Mouse (Mus musculus): Measurements from ENCODE around the gene Edn2. TPM values are rescaled to one million over a fixed set of nuclear protein-coding genes. Genes with fewer than 3 reads are reported as not detected.

Gene Edn2
- polyA plus RNA-seq, 1 experiment from 2014 or later, result 0.19 TPM

DNA sequence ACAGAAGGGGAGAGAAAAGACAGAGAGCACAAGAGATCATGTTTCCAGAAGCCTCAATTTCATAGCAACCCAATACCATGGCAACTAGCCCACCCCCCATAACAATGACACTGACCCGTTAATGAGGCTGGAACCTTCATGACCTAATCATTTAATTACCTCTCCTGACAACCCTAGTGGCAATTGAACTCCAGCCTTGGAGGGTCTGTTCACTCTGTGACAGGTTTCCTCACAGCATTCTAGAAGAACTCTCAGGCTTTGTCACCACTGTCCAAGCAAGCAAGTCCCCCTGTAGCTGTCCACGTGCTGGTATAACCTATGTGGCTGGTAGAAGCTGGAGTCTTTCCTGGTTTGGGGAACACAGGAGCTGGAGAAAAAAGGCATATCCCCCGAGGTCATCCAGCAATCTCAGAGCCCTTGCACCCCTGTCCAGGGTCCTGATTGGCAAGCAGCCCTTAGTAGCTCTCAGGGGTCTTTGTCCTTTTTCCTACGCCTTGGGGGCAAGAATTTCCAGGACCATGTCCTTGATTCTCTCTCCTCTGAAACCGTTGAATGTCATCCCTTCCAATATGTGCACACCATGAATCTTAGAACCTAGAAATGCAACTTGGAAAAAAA, 23.5 kb downstream of the Edn2 start:
- H3K36me3 ChIP-seq, result no peaks in the 10 kb centered on the region
- peaks cover 6% of the 10 kb centered on the region for H3K4me1 ChIP-seq (replicated peaks)
- H3K9ac ChIP-seq (replicated peaks), result no peak overlapping the region
- H3K9me3 ChIP-seq, result no peaks in the 10 kb centered on the region
- WGBS, result 19% methylated on average over 5 of the region's 5 CpGs
- H3K4me3 ChIP-seq (replicated peaks), result no peak overlapping the region
- no peak for ATAC-seq (ENCODE audit: insufficient number of reproducible peaks, insufficient read depth, low FRiP score, low TSS enrichment, low read depth)
- no peak overlapping the region for H3K4me2 ChIP-seq
- no peaks in the 10 kb centered on the region for H3K27me3 ChIP-seq
- no peak overlapping the region for H3K27ac ChIP-seq

DNA sequence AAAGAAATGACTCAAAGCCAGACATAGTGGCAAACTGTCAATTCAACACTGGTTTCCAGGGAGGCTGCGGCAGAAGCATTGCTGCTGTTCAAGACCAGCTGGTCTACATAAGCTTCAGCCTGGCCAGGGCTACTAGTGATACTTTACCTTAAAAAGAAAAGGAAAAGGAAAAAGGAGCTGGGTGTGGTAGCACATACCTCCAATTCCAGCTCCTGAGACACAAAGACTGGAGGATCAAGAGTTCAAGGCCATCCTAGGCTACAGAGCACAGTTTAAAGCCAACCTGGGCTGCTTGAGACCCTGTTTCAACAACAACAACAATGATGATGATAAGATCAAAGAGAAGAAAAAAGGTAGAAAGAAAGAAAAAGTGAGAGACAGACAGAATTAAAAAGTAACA, 25.4 kb downstream of the Edn2 start:
- WGBS, result 79% methylated on average over 1 of the region's 1 CpGs
- Histone ChIP-seq H3K27ac (no peak overlapping the region), H3K9ac (replicated peaks) (no peak overlapping the region), H3K4me1 (replicated peaks) (peaks cover 11% of the 10 kb centered on the region), H3K36me3 (no peaks in the 10 kb centered on the region), H3K4me3 (replicated peaks) (no peak overlapping the region), H3K9me3 (no peaks in the 10 kb centered on the region), H3K27me3 (no peaks in the 10 kb centered on the region), H3K4me2 (no peak overlapping the region)
- ATAC-seq (ENCODE audit: insufficient number of reproducible peaks, insufficient read depth, low FRiP score, low TSS enrichment, low read depth), result no peak

GRCm38 (mm10) chr4:120186934-120187333, 25.9 kb downstream of the Edn2 start:
- ATAC-seq (ENCODE audit: insufficient number of reproducible peaks, insufficient read depth, low FRiP score, low TSS enrichment, low read depth), result no peak
- no peaks in the 10 kb centered on the region for H3K9me3 ChIP-seq
- H3K27ac ChIP-seq, result no peak overlapping the region
- H3K4me1 ChIP-seq (replicated peaks), result peaks cover 11% of the 10 kb centered on the region
- H3K36me3 ChIP-seq, result no peaks in the 10 kb centered on the region
- no peak overlapping the region for H3K4me2 ChIP-seq
- H3K27me3 ChIP-seq, result no peaks in the 10 kb centered on the region
- no peak overlapping the region for H3K9ac ChIP-seq (replicated peaks)
- H3K4me3 ChIP-seq (replicated peaks), result no peak overlapping the region
- WGBS, result 2% methylated on average over 4 of the region's 4 CpGs

GRCm38 (mm10) chr4:120188204-120188603, 27.2 kb downstream of the Edn2 start:
- Histone ChIP-seq H3K4me3 (replicated peaks) (no peak overlapping the region), H3K4me1 (replicated peaks) (peaks cover 11% of the 10 kb centered on the region), H3K27ac (no peak overlapping the region), H3K36me3 (no peaks in the 10 kb centered on the region), H3K9ac (replicated peaks) (no peak overlapping the region), H3K27me3 (no peaks in the 10 kb centered on the region), H3K9me3 (no peaks in the 10 kb centered on the region), H3K4me2 (no peak overlapping the region)
- WGBS, result 81% methylated on average over 6 of the region's 6 CpGs
- no peak for ATAC-seq (ENCODE audit: insufficient number of reproducible peaks, insufficient read depth, low FRiP score, low TSS enrichment, low read depth)

- H3K4me1 ChIP-seq (replicated peaks), result peaks cover 11% of the 10 kb centered on the region
- H3K9me3 ChIP-seq, result no peaks in the 10 kb centered on the region
- no peak overlapping the region for H3K4me3 ChIP-seq (replicated peaks)
- 62% methylated on average over 10 of the region's 10 CpGs for WGBS
- ATAC-seq (ENCODE audit: insufficient number of reproducible peaks, insufficient read depth, low FRiP score, low TSS enrichment, low read depth), result no peak
- H3K36me3 ChIP-seq, result no peaks in the 10 kb centered on the region
- no peak overlapping the region for H3K9ac ChIP-seq (replicated peaks)
- H3K4me2 ChIP-seq, result no peak overlapping the region
- H3K27ac ChIP-seq, result no peak overlapping the region
- H3K27me3 ChIP-seq, result no peaks in the 10 kb centered on the region
Measured at GRCm38 (mm10) chr4:120188651-120189161, 27.7 kb downstream of the Edn2 start.

GRCm38 (mm10) chr4:120189941-120190340, 28.9 kb downstream of the Edn2 start:
- Histone ChIP-seq H3K36me3 (no peaks in the 10 kb centered on the region), H3K9ac (replicated peaks) (no peak overlapping the region), H3K4me3 (replicated peaks) (no peak overlapping the region), H3K4me2 (no peak overlapping the region), H3K4me1 (replicated peaks) (peaks cover 11% of the 10 kb centered on the region), H3K27ac (no peak overlapping the region), H3K27me3 (no peaks in the 10 kb centered on the region), H3K9me3 (no peaks in the 10 kb centered on the region)
- 20% methylated on average over 2 of the region's 2 CpGs for WGBS
- no peak; the same call in 1 of the 2 replicates for ATAC-seq (ENCODE audit: insufficient number of reproducible peaks, insufficient read depth, low FRiP score, low TSS enrichment, low read depth)

GRCm38 (mm10) chr4:120191987-120192386, 31.0 kb downstream of the Edn2 start:
- Histone ChIP-seq H3K36me3 (no peaks in the 10 kb centered on the region), H3K4me3 (replicated peaks) (no peak overlapping the region), H3K4me2 (no peak overlapping the region), H3K9me3 (no peaks in the 10 kb centered on the region), H3K4me1 (replicated peaks) (peaks cover 15% of the 10 kb centered on the region), H3K27ac (no peak overlapping the region), H3K27me3 (no peaks in the 10 kb centered on the region), H3K9ac (replicated peaks) (no peak overlapping the region)
- 55% methylated on average over 2 of the region's 2 CpGs for WGBS
- no peak for ATAC-seq (ENCODE audit: insufficient number of reproducible peaks, insufficient read depth, low FRiP score, low TSS enrichment, low read depth)

DNA sequence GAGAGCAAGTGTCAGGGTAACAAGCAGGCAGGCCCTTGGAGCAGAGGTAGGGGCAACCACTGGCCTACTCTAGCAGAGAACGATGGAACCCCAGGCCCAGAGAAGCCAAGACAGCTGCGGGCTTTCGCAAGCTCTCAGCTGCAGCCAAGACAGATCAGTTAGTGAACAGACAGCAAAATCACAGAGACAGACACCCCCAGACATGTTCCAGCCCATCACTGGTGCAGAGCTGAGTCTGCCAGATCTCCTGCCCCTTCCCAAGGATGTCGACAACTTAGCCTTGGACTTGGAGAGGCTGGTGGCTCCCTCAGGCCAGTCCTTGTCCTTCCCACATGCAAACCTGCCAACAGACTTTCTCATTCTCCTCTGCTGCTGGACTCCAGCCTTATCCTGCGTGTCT, 33.0 kb downstream of the Edn2 start:
- ATAC-seq (ENCODE audit: insufficient number of reproducible peaks, insufficient read depth, low FRiP score, low TSS enrichment, low read depth), result no peak
- no peaks in the 10 kb centered on the region for H3K36me3 ChIP-seq
- H3K4me1 ChIP-seq (replicated peaks), result peaks cover 12% of the 10 kb centered on the region
- no peak overlapping the region for H3K9ac ChIP-seq (replicated peaks)
- H3K9me3 ChIP-seq, result no peaks in the 10 kb centered on the region
- H3K4me3 ChIP-seq (replicated peaks), result no peak overlapping the region
- no peaks in the 10 kb centered on the region for H3K27me3 ChIP-seq
- H3K4me2 ChIP-seq, result no peak overlapping the region
- no peak overlapping the region for H3K27ac ChIP-seq
- WGBS, result 84% methylated on average over 5 of the region's 5 CpGs

DNA sequence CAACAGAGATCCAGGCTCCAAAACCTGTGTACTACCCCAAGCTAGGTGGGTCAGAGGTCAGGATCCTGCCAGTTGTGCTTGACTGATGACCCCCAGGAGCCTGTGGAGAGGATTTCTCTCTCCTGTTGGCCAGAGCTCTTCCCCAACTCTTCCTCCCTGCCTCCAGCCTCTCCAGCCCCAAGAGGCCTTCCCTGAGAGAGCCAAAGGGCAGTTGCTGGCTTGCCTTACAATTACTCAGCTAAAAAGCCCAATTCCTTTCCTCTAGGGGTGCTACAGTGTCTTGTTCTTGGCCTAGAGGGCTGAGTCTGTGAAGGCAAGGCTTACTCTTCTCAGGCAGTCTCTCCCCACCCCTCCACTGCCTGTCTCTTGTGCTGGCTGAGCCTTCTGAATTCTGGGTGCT, 34.0 kb downstream of the Edn2 start:
- ATAC-seq (ENCODE audit: insufficient number of reproducible peaks, insufficient read depth, low FRiP score, low TSS enrichment, low read depth), result no peak
- Histone ChIP-seq H3K27ac (no peak overlapping the region), H3K9me3 (no peaks in the 10 kb centered on the region), H3K27me3 (no peaks in the 10 kb centered on the region), H3K36me3 (no peaks in the 10 kb centered on the region), H3K4me1 (replicated peaks) (peaks cover 18% of the 10 kb centered on the region), H3K9ac (replicated peaks) (no peak overlapping the region), H3K4me3 (replicated peaks) (no peak overlapping the region), H3K4me2 (no peak overlapping the region)

GRCm38 (mm10) chr4:120199184-120199885, 38.3 kb downstream of the Edn2 start:
- Histone ChIP-seq H3K4me1 (replicated peaks) (peaks cover 19% of the 10 kb centered on the region), H3K4me2 (no peak overlapping the region), H3K4me3 (replicated peaks) (no peak overlapping the region), H3K27me3 (no peaks in the 10 kb centered on the region), H3K9me3 (no peaks in the 10 kb centered on the region), H3K27ac (no peak overlapping the region), H3K9ac (replicated peaks) (no peak overlapping the region), H3K36me3 (no peaks in the 10 kb centered on the region)
- 32% methylated on average over 9 of the region's 9 CpGs for WGBS
- ATAC-seq (ENCODE audit: insufficient number of reproducible peaks, insufficient read depth, low FRiP score, low TSS enrichment, low read depth), result no peak

GRCm38 (mm10) chr4:120200551-120201266, 39.7 kb downstream of the Edn2 start:
- Histone ChIP-seq H3K4me3 (replicated peaks) (no peak overlapping the region), H3K9me3 (no peaks in the 10 kb centered on the region), H3K27ac (no peak overlapping the region), H3K4me2 (no peak overlapping the region), H3K36me3 (no peaks in the 10 kb centered on the region), H3K4me1 (replicated peaks) (peaks cover 20% of the 10 kb centered on the region), H3K27me3 (no peaks in the 10 kb centered on the region; the same call in 1 of the 2 replicates), H3K9ac (replicated peaks) (no peak overlapping the region)
- 66% methylated on average over 7 of the region's 7 CpGs for WGBS
- ATAC-seq (ENCODE audit: insufficient number of reproducible peaks, insufficient read depth, low FRiP score, low TSS enrichment, low read depth), result no peak
